Mouse (Mus musculus) liver, embryonic 14.5 days (tissue): ENCODE results near the gene BC034090.

ENCODE experiments used
- CTCF ChIP-seq: IDR thresholded peaks from 2 replicates; pipeline ENCODE4 v1.5.1; 2016; ENCODE audit warnings: antibody characterized with exemption, low read depth, control low read depth
- EP300 ChIP-seq: IDR thresholded peaks from 2 replicates; pipeline ENCODE4 v1.6.1; 2016; ENCODE audit warnings: antibody characterized with exemption, low read depth

GRCm38 (mm10) chr1:155275793-155276192, 31.5 kb upstream of the BC034090 start:
- TF ChIP-seq CTCF (no peak), EP300 (no peak)
